ENCODE assay signal across 12 mouse cellular contexts in genomic region chr10:93683185-93683584, GRCm38 (mm10).
"Had no signal": no experiment of that assay in that cellular context is flagged by ENCODE, and none has a peak within 500 bp of the region (broad histone marks: within the 10 kb centered on the region; RNA-seq: fewer than 3 reads in every experiment).

No protein-coding gene starts in this region.

- H3K36me3 ChIP-seq: intestine, embryonic 15.5 days; lung, embryonic 15.5 days had no signal

- H3K9me3 ChIP-seq: intestine, embryonic 15.5 days; limb, embryonic 15.5 days; lung, embryonic 15.5 days; midbrain, embryonic 12.5 days had no signal

- ATAC-seq: midbrain, embryonic 16.5 days had no signal

- H3K27me3 ChIP-seq: intestine, embryonic 15.5 days; limb, embryonic 15.5 days; lung, embryonic 15.5 days; midbrain, embryonic 12.5 days had no signal

- H3K27ac ChIP-seq: intestine, embryonic 15.5 days; left cerebral cortex, adult 2 months; limb, embryonic 15.5 days; lung, embryonic 15.5 days; midbrain, embryonic 12.5 days had no signal

- H3K4me3 ChIP-seq: intestine, embryonic 15.5 days; left cerebral cortex, adult 2 months; limb, embryonic 15.5 days; lung, embryonic 15.5 days; midbrain, embryonic 12.5 days had no signal

- H3K4me2 ChIP-seq: intestine, embryonic 15.5 days; limb, embryonic 15.5 days; lung, embryonic 15.5 days; midbrain, embryonic 12.5 days had no signal

- DNase-seq: kidney, adult 18-20 months; kidney, postnatal 10 days; lung, postnatal 14 days; right cerebral cortex, adult 18-20 months; right cerebral cortex, postnatal 25 days; thymus, postnatal 36 days had no signal

- H3K9ac ChIP-seq: intestine, embryonic 15.5 days; limb, embryonic 15.5 days; lung, embryonic 15.5 days; midbrain, embryonic 12.5 days had no signal
